Mouse (Mus musculus) G1E (cell line): Measurements from ENCODE around the gene Stk39.

Experiments used
- CTCF ChIP-seq: IDR thresholded peaks from 2 replicates; pipeline ENCODE4 v1.5.1; 2012; ENCODE audit warnings: low read depth, low read length, inconsistent platforms, mixed read lengths
- GATA1 ChIP-seq: IDR thresholded peaks from 2 replicates; pipeline ENCODE4 v1.6.1; 2012; ENCODE audit warnings: borderline replicate concordance, low read length, inconsistent platforms, mixed read lengths
- POLR2AphosphoS5 ChIP-seq: IDR thresholded peaks from 2 replicates; pipeline ENCODE4 v1.6.1; 2012; ENCODE audit warnings: low read depth, low read length, inconsistent platforms; ENCODE audit not compliant: insufficient replicate concordance

GRCm38 (mm10) chr2:68348966-68349365 lies 123.1 kb downstream of the Stk39 start:
- TF ChIP-seq CTCF (no peak), GATA1 (no peak), POLR2AphosphoS5 (no peak)
